Mouse (Mus musculus): ENCODE measurements around the gene Baz1b.
"Not testable (repeated sequence)": the region's sequence is repeated elsewhere in the genome, so short reads cannot be mapped to it uniquely, and the experiment has no call there.

Baz1b gene

GRCm38 (mm10) chr5:135180796-135181195 is 6.3 kb upstream of the Baz1b start:
- DNase-seq: no peak

GRCm38 (mm10) chr5:135181776-135182175 is 5.3 kb upstream of the Baz1b start:
- no peak for DNase-seq

GRCm38 (mm10) chr5:135183131-135183861 is 3.8 kb upstream of the Baz1b start:
- peak; percentile 46 to 53 for DNase-seq

- no peak for DNase-seq
Observed at GRCm38 (mm10) chr5:135185016-135185415, 2.0 kb upstream of the Baz1b start.

- DNase-seq: peak in 1 of 2 experiments; percentile 53
Observed at GRCm38 (mm10) chr5:135185596-135185995, 1.5 kb upstream of the Baz1b start.

GRCm38 (mm10) chr5:135186231-135186620 is 838 bp upstream of the Baz1b start:
- DNase-seq: no peak

- peak; percentile 54 to 81 for DNase-seq
Observed at GRCm38 (mm10) chr5:135187349-135188213, 517 bp downstream of the Baz1b start.

- DNase-seq: no peak
Observed at GRCm38 (mm10) chr5:135188214-135188554, 1.1 kb downstream of the Baz1b start.

- DNase-seq: no peak
Observed at GRCm38 (mm10) chr5:135189281-135190022, 2.4 kb downstream of the Baz1b start.

- DNase-seq: peak; percentile 56 to 84
Observed at GRCm38 (mm10) chr5:135191620-135192019, 4.6 kb downstream of the Baz1b start.

GRCm38 (mm10) chr5:135192431-135192830 is 5.4 kb downstream of the Baz1b start:
- DNase-seq: no peak

- no peak for DNase-seq
Observed at GRCm38 (mm10) chr5:135196367-135196766, 9.3 kb downstream of the Baz1b start.

- no peak for DNase-seq
Observed at GRCm38 (mm10) chr5:135202763-135203162, 15.7 kb downstream of the Baz1b start.

- no peak for DNase-seq
Observed at GRCm38 (mm10) chr5:135208197-135208596, 21.1 kb downstream of the Baz1b start.

- no peak for DNase-seq
Observed at GRCm38 (mm10) chr5:135216871-135217270, 29.8 kb downstream of the Baz1b start.

- no peak for DNase-seq
Observed at GRCm38 (mm10) chr5:135220941-135221340, 33.9 kb downstream of the Baz1b start.

GRCm38 (mm10) chr5:135222066-135222465 is 35.0 kb downstream of the Baz1b start:
- DNase-seq: no peak

GRCm38 (mm10) chr5:135224169-135224568 is 37.1 kb downstream of the Baz1b start:
- DNase-seq: no peak

- not testable (repeated sequence) for DNase-seq
Observed at GRCm38 (mm10) chr5:135225879-135226278, 38.8 kb downstream of the Baz1b start.

GRCm38 (mm10) chr5:135230186-135230585 is 43.1 kb downstream of the Baz1b start:
- no peak for DNase-seq

GRCm38 (mm10) chr5:135233166-135233920 is 46.3 kb downstream of the Baz1b start:
- DNase-seq: peak in 1 of 2 experiments; percentile 44

GRCm38 (mm10) chr5:135236571-135236970 is 49.5 kb downstream of the Baz1b start:
- peak; percentile 70 to 83 for DNase-seq
